Mouse (Mus musculus): ENCODE results near the gene Pmm1.

GRCm38 (mm10) chr15:81952310-81952709 is 8.4 kb downstream of the Pmm1 start:
- TF ChIP-seq POLR2A (IDR thresholded peaks at IDR 0.05; ENCODE audit: borderline replicate concordance, low read depth, low read length) (no peak), CTCF (IDR thresholded peaks at IDR 0.05; ENCODE audit: low read depth, low read length) (no peak)
